Mouse (Mus musculus): ENCODE data around the gene Cyfip2. TPM values are rescaled to one million over a fixed set of nuclear protein-coding genes. Genes with fewer than 3 reads are reported as not detected.

Cyfip2 gene
- total RNA-seq (2021): 100 to 1,000 TPM; 530 to 540 TPM
- long read RNA-seq, experiment 1, full-length matches to known transcripts: 125 of 288 reads
- long read RNA-seq, experiment 1, partial matches to known transcripts: 97 of 288 reads
- long read RNA-seq, experiment 1, other reads (novel, unspliced or antisense): 66 of 288 reads
- long read RNA-seq, experiment 2, full-length matches to known transcripts: 192 of 401 reads
- long read RNA-seq, experiment 2, partial matches to known transcripts: 128 of 401 reads
- long read RNA-seq, experiment 2, other reads (novel, unspliced or antisense): 81 of 401 reads

- Histone ChIP-seq H3K4me3 (peak within 1 kb of the TSS; percentile 76), H3K27ac (peak within 1 kb of the TSS; percentile 94)
- no peak for TF ChIP-seq CTCF (conservative IDR thresholded peaks at IDR 0.05)
- no peak for DNase-seq (ENCODE audit: low spot score in 2 of 2)
Measured at GRCm38 (mm10) chr11:46312523-46313035, at the start of gene Cyfip2. Gene Cyfip2, minus strand, starts transcription at chr11:46312859.

DNA sequence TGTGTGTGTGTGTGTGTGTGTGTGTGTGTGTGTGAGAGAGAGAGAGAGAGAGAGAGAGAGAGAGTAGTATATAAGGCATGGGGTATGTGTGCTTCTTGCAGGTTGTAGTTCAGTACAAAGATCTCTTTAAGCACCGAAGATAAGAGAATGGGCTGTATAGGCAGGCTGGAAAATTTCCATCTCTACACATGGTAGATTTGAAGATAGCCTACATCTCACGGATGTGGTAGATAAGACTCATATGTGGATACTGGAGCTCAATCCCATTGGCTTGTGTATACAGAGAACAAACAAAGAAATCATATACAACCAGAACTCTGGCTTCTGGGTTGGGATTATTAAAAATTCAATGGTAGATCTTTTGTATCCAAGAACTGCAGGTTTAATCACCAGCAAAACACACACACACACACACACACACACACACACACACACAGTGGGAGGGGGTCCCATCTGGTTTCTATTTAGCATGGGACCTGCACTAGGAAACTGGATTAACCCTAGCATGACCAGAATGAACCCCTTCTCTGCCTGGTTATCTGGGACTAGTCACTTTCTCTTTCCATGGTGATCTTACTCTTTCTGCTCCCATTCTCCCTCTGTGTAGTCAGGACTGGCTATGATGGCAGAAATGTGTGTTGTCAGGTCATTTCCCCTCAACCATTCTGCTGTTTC lies 48.5 kb upstream of the Cyfip2 start:
- DNase-seq (ENCODE audit: low spot score in 2 of 2): no peak
- no peak for TF ChIP-seq CTCF (conservative IDR thresholded peaks at IDR 0.05)
- Histone ChIP-seq H3K4me3 (no peak overlapping the region), H3K27ac (no peak overlapping the region)

GRCm38 (mm10) chr11:46358369-46358768 lies 45.7 kb upstream of the Cyfip2 start:
- Histone ChIP-seq H3K27ac (no peak overlapping the region), H3K4me3 (no peak overlapping the region)
- no peak for TF ChIP-seq CTCF (conservative IDR thresholded peaks at IDR 0.05)
- no peak for DNase-seq (ENCODE audit: low spot score in 2 of 2)

DNA sequence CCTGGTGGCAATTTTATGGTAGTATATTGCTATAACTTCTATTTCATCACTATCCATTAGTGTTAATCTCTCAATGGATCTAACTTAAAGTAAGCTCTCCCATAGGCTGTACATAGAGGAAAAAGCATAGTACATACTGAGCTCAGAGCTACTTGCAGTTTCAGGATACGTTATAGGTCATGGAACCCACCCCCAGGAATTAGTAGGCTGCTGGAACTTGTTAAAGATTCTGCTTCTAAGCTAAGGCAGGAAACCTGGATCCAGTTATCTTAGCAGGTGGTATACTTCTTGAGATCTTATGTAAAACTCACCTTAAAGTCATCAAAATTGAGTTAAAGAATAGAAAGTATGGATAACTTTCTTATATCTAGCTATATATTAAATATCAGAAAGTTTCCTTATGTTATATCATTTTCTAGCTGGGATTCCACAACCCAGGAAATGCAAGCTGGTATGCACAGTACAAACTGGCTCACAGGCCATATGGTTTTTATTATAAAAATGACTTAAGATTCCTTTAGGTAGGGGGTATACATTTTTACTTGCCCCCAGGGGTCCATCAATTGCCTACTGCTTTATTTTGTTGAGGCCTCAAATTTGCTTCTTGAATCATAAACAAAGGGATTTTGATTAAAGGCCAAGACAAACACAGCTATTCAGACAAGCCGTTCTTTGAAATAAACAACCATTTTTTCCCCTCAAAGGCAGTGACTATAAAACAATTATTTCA lies 37.2 kb upstream of the Cyfip2 start:
- no peak for DNase-seq (ENCODE audit: low spot score in 2 of 2)
- TF ChIP-seq CTCF (conservative IDR thresholded peaks at IDR 0.05): no peak
- H3K4me3 ChIP-seq: no peak overlapping the region
- H3K27ac ChIP-seq: no peak overlapping the region

GRCm38 (mm10) chr11:46348416-46348815 lies 35.8 kb upstream of the Cyfip2 start:
- no peak for DNase-seq (ENCODE audit: low spot score in 2 of 2)
- Histone ChIP-seq H3K27ac (no peak overlapping the region), H3K4me3 (no peak overlapping the region)
- no peak for TF ChIP-seq CTCF (conservative IDR thresholded peaks at IDR 0.05)

DNA sequence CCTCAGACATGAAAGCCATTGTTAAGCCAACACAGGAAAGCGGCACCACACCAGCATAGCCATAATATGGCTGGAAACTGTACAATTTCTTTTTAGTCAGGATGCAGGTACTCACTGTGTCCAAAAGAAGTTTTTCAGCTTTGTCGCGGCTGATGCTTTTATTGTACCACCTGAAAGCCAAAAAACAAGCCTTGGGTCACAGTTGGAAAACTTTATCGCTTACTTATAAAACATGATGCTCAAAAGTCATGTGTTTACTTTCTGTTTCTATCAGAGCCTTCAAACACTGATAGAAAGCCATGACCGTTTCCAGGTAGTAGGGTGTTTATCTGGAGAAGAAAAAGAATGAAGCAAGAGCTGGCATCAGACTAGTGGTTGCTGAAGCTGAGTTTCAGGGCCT lies 35.1 kb upstream of the Cyfip2 start:
- H3K4me3 ChIP-seq: no peak overlapping the region
- DNase-seq (ENCODE audit: low spot score in 2 of 2): no peak
- no peak for TF ChIP-seq CTCF (conservative IDR thresholded peaks at IDR 0.05)
- no peak overlapping the region for H3K27ac ChIP-seq

DNA sequence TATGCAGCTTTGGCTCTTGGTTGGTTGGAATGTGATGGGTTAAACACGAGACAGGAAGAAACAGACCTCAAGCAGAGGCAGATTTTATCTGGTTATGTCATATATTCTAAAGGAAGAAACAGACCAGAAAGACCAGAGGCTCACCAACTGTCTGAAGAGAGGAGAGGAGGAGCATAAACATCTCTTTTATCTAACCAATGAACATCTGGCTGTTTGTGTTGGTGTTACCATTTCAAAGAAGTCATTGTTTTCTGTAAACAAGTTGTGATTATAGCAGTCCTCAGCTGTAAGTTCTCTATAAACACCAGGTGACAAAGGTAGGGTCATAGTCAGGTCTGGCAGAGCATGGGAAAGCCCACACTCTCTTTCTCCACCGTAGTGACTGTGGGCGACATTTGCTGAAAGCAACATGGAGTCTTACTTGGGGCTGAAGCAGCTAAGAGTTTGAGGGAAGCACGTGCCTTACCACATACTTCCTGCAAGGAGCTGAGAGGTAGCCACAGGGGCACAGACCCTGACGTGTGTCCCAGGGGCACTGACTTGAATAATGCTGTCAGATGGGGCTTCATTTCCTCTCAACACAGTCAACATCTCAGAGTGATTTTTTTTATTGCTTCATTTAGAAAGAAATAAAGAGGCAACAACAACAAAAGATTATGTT lies 31.4 kb upstream of the Cyfip2 start:
- TF ChIP-seq CTCF (conservative IDR thresholded peaks at IDR 0.05): no peak
- DNase-seq (ENCODE audit: low spot score in 2 of 2): no peak

GRCm38 (mm10) chr11:46341960-46342359 lies 29.3 kb upstream of the Cyfip2 start:
- no peak for TF ChIP-seq CTCF (conservative IDR thresholded peaks at IDR 0.05)
- no peak overlapping the region for H3K4me3 ChIP-seq
- no peak for DNase-seq (ENCODE audit: low spot score in 2 of 2)
- H3K27ac ChIP-seq: no peak overlapping the region

More for the DNA sequence above, 31.4 kb upstream of the Cyfip2 start:
- H3K27ac ChIP-seq: no peak overlapping the region
- no peak overlapping the region for H3K4me3 ChIP-seq

- Histone ChIP-seq H3K27ac (no peak overlapping the region), H3K4me3 (no peak overlapping the region)
- no peak for DNase-seq (ENCODE audit: low spot score in 2 of 2)
- no peak for TF ChIP-seq CTCF (conservative IDR thresholded peaks at IDR 0.05)
Measured at GRCm38 (mm10) chr11:46336020-46336419, 23.4 kb upstream of the Cyfip2 start.

DNA sequence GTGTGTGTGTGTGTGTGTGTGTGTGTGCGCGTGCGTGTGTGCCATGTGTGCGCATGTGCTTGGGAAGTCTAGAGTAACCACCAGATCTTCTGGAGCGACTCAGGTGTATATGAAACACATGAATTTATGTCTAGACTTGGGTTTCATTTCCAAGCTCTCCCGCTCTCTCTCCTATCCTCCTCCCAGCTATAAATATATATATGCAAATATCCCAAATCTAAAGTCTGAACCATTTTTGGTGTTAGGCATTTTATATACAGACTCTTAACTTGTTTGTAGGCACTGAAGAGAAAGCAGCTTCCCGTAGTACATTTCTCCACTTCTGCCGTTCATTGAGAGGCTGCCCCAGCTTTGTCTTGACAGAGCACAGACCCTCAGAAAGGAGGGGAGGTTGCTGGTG lies 19.6 kb upstream of the Cyfip2 start:
- DNase-seq (ENCODE audit: low spot score in 2 of 2): no peak
- Histone ChIP-seq H3K4me3 (no peak overlapping the region), H3K27ac (no peak overlapping the region)
- no peak for TF ChIP-seq CTCF (conservative IDR thresholded peaks at IDR 0.05)

GRCm38 (mm10) chr11:46326271-46327015 lies 13.8 kb upstream of the Cyfip2 start:
- TF ChIP-seq CTCF (conservative IDR thresholded peaks at IDR 0.05): no peak
- DNase-seq (ENCODE audit: low spot score in 2 of 2): no peak
- no peak overlapping the region for H3K4me3 ChIP-seq
- H3K27ac ChIP-seq: no peak overlapping the region

- Histone ChIP-seq H3K27ac (no peak overlapping the region), H3K4me3 (no peak overlapping the region)
- no peak for TF ChIP-seq CTCF (conservative IDR thresholded peaks at IDR 0.05)
- DNase-seq (ENCODE audit: low spot score in 2 of 2): no peak
Measured at GRCm38 (mm10) chr11:46321559-46321958, 8.9 kb upstream of the Cyfip2 start.

Measured in layer of hippocampus, adult 2 months (tissue).